Mouse (Mus musculus) cortical plate, adult 2 months (tissue): Measurements from ENCODE around the gene Rarg.

Experiments used
- CTCF ChIP-seq: fragments of 200-500 bp; IDR thresholded peaks from 2 replicates; pipeline ENCODE4 v1.5.1; 2011; ENCODE audit warnings: mild to moderate bottlenecking, control low read depth, low read length; ENCODE audit not compliant: insufficient read depth; ENCODE audit errors: extremely low read depth
- POLR2A ChIP-seq: fragments of 200-500 bp; IDR thresholded peaks from 2 replicates; pipeline ENCODE4 v1.6.1; 2011; ENCODE audit warnings: mild to moderate bottlenecking, low read length, control low read depth; ENCODE audit not compliant: insufficient read depth; ENCODE audit errors: extremely low read depth

DNA sequence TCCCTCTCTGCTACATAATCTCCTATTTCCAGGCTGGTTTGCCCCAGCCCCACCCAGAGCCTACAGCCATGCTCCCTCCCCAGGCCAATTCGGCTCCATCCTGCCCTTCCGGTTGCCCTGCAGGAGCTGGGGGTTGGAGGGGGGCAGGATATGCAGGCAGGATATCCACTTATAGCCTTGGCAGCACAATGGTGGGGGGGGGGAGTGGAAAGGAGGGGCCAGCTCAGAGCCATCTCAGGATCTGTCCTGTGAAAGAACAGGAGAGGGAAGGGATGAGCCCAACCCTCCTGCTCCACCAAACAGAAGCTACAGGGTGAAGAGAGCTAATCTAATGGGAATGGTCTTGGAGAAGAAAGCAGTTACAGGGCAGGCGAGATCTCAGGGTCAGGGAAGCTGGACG is 16.7 kb downstream of the Rarg start:
- TF ChIP-seq CTCF (no peak), POLR2A (no peak)
